Mouse (Mus musculus) G1E (cell line): ENCODE results near the gene Zc2hc1c.
A peak's percentile ranks its signal among the peaks of the same experiment; 100 is the strongest.

ENCODE experiments used
- CTCF ChIP-seq: IDR thresholded peaks from 2 replicates; pipeline ENCODE4 v1.5.1; 2012; ENCODE audit warnings: low read depth, low read length, inconsistent platforms, mixed read lengths
- GATA1 ChIP-seq: IDR thresholded peaks from 2 replicates; pipeline ENCODE4 v1.6.1; 2012; ENCODE audit warnings: borderline replicate concordance, low read length, inconsistent platforms, mixed read lengths
- GATA2 ChIP-seq: IDR thresholded peaks from 2 replicates; pipeline ENCODE4 v1.6.1; 2012; ENCODE audit warnings: low read depth, low read length, inconsistent platforms, borderline replicate concordance
- POLR2AphosphoS5 ChIP-seq: IDR thresholded peaks from 2 replicates; pipeline ENCODE4 v1.6.1; 2012; ENCODE audit warnings: low read depth, low read length, inconsistent platforms; ENCODE audit not compliant: insufficient replicate concordance
- TAL1 ChIP-seq: conservative IDR thresholded peaks from 2 replicates; pipeline ENCODE4 v1.6.1; 2012; ENCODE audit warnings: low read depth, low read length, inconsistent platforms, mixed read lengths

- TF ChIP-seq CTCF (peak; percentile 17; the same call in 1 of the 2 replicates), GATA1 (no peak), POLR2AphosphoS5 (no peak), TAL1 (no peak), GATA2 (no peak)
Observed at GRCm38 (mm10) chr12:85346374-85346773, 58.0 kb downstream of the Zc2hc1c start.
